Mouse (Mus musculus): ENCODE data around the gene Cmya5.

DNA sequence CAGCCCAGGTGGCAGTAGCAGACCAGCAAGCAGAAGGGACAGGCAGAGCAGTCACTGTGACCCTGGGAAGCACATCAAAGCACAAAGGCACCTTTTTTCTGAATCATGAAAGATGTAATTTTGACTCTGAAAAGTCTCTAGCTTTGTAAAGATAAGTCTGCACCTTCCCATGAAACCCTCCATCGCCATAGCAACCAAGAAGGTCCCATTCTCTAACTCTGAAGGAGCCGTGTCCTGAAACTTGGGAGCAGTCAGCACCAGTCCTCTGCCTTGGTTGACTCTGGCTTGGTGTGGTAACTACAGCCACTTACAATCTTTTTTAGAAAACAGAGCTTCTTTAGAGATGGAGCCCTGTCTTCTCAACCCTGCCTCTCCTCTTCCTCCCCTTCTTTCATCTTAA is 119.7 kb downstream of the Cmya5 start:
- TF ChIP-seq CTCF (IDR thresholded peaks at IDR 0.05; ENCODE audit: control insufficient read depth, insufficient read depth, low read length) (no peak), POLR2A (IDR thresholded peaks at IDR 0.05; ENCODE audit: borderline replicate concordance, control insufficient read depth, low read depth, low read length) (no peak)

Measured in bone marrow, adult 2 months (tissue).